Mouse (Mus musculus): ENCODE results near the gene Tec. TPM values are rescaled to one million over a fixed set of nuclear protein-coding genes. Genes with fewer than 3 reads are reported as not detected.

Gene Tec
- total RNA-seq, 2 experiments from 2014 or later: 4.8 to 16.3 TPM

GRCm38 (mm10) chr5:72895261-72895660 is 27.0 kb upstream of the Tec start:
- no peak for ATAC-seq (replicated peaks; ENCODE audit: low FRiP score, low TSS enrichment, poor library complexity, severe bottlenecking)

GRCm38 (mm10) chr5:72893987-72894386 is 25.7 kb upstream of the Tec start:
- no peak for ATAC-seq (replicated peaks; ENCODE audit: low FRiP score, low TSS enrichment, poor library complexity, severe bottlenecking)

GRCm38 (mm10) chr5:72891534-72891933 is 23.3 kb upstream of the Tec start:
- peak; percentile 91 for ATAC-seq (replicated peaks; ENCODE audit: low FRiP score, low TSS enrichment, poor library complexity, severe bottlenecking)

- no peak for ATAC-seq (replicated peaks; ENCODE audit: low FRiP score, low TSS enrichment, poor library complexity, severe bottlenecking)
These were observed 20.0 kb upstream of the Tec start for GRCm38 (mm10) chr5:72888260-72888659.

GRCm38 (mm10) chr5:72886458-72887222 is 18.4 kb upstream of the Tec start:
- no peak for ATAC-seq (replicated peaks; ENCODE audit: low FRiP score, low TSS enrichment, poor library complexity, severe bottlenecking)

GRCm38 (mm10) chr5:72883706-72884105 is 15.4 kb upstream of the Tec start:
- ATAC-seq (replicated peaks; ENCODE audit: low FRiP score, low TSS enrichment, poor library complexity, severe bottlenecking): no peak

- ATAC-seq (replicated peaks; ENCODE audit: low FRiP score, low TSS enrichment, poor library complexity, severe bottlenecking): peak; percentile 68
These were observed 14.1 kb upstream of the Tec start for GRCm38 (mm10) chr5:72882412-72882765.

GRCm38 (mm10) chr5:72881748-72882411 is 13.6 kb upstream of the Tec start:
- ATAC-seq (replicated peaks; ENCODE audit: low FRiP score, low TSS enrichment, poor library complexity, severe bottlenecking): no peak

- ATAC-seq (replicated peaks; ENCODE audit: low FRiP score, low TSS enrichment, poor library complexity, severe bottlenecking): no peak
These were observed 11.5 kb upstream of the Tec start for GRCm38 (mm10) chr5:72879736-72880135.

- ATAC-seq (replicated peaks; ENCODE audit: low FRiP score, low TSS enrichment, poor library complexity, severe bottlenecking): no peak
These were observed 2.8 kb upstream of the Tec start for GRCm38 (mm10) chr5:72871114-72871513.

GRCm38 (mm10) chr5:72869779-72870608 is 1.7 kb upstream of the Tec start:
- ATAC-seq (replicated peaks; ENCODE audit: low FRiP score, low TSS enrichment, poor library complexity, severe bottlenecking): no peak

- ATAC-seq (replicated peaks; ENCODE audit: low FRiP score, low TSS enrichment, poor library complexity, severe bottlenecking): no peak
These were observed 1.1 kb downstream of the Tec start for GRCm38 (mm10) chr5:72867036-72867672.

GRCm38 (mm10) chr5:72866260-72866905 is 1.9 kb downstream of the Tec start:
- no peak for ATAC-seq (replicated peaks; ENCODE audit: low FRiP score, low TSS enrichment, poor library complexity, severe bottlenecking)

GRCm38 (mm10) chr5:72864654-72865178 is 3.6 kb downstream of the Tec start:
- ATAC-seq (replicated peaks; ENCODE audit: low FRiP score, low TSS enrichment, poor library complexity, severe bottlenecking): no peak

GRCm38 (mm10) chr5:72863166-72863565 is 5.1 kb downstream of the Tec start:
- peak; percentile 46 for ATAC-seq (replicated peaks; ENCODE audit: low FRiP score, low TSS enrichment, poor library complexity, severe bottlenecking)

GRCm38 (mm10) chr5:72861726-72862385 is 6.4 kb downstream of the Tec start:
- ATAC-seq (replicated peaks; ENCODE audit: low FRiP score, low TSS enrichment, poor library complexity, severe bottlenecking): no peak

GRCm38 (mm10) chr5:72860899-72861298 is 7.4 kb downstream of the Tec start:
- ATAC-seq (replicated peaks; ENCODE audit: low FRiP score, low TSS enrichment, poor library complexity, severe bottlenecking): no peak

- no peak for ATAC-seq (replicated peaks; ENCODE audit: low FRiP score, low TSS enrichment, poor library complexity, severe bottlenecking)
These were observed 10.0 kb downstream of the Tec start for GRCm38 (mm10) chr5:72858306-72858705.

- ATAC-seq (replicated peaks; ENCODE audit: low FRiP score, low TSS enrichment, poor library complexity, severe bottlenecking): peak; percentile 46; the same call in 1 of the 2 replicates
These were observed 10.5 kb downstream of the Tec start for GRCm38 (mm10) chr5:72857756-72858155.
